Mouse (Mus musculus) erythroblast, adult 5-6 weeks (primary cell): ENCODE results near the gene Grb10. TPM values are rescaled to one million over a fixed set of nuclear protein-coding genes. Genes with fewer than 3 reads are reported as not detected.

Source experiments
- ATAC-seq: replicated peaks from 2 replicates; pipeline ENCODE4 v1.8.0; 2016; ENCODE audit warnings: moderate number of reproducible peaks, mild to moderate bottlenecking, moderate TSS enrichment, inconsistent platforms; ENCODE audit not compliant: poor library complexity, low FRiP score, severe bottlenecking
- total RNA-seq, 2 experiments: library from RNA; stranded (forward) in 1 of 2; stranded (reverse) in 1 of 2; fragments of 150-400 nt in 1 of 2; fragments of 200-764, 138-1000 nt in 1 of 2; gene quantifications; 2 replicates each; pipeline versions ENCODE4 v1.2.3 to v1.2.4; 2015 to 2017; ENCODE audit warnings: low replicate concordance in 2 of 2

The Grb10 gene
- total RNA-seq, 2 experiments from 2014 or later, result 2.1 to 4.3 TPM

GRCm38 (mm10) chr11:11954606-11955005 is 83.9 kb downstream of the Grb10 start:
- ATAC-seq, result no peak

DNA sequence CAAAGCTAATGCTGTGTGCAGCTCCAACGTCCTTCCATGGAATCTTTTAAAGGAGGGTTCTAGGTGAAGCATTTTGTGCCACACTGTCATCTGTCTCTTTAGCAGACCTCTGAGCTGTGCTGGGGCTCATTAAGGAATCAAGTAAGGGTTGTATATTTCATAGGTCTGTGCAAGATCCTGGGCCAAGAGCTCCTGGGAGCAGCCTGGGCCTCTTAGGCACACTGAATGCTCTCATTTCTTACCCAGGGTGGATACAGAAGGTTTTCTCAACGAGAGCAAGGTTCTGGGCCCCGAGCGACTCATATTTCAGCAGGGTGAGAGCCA is 84.4 kb downstream of the Grb10 start:
- no peak for ATAC-seq

DNA sequence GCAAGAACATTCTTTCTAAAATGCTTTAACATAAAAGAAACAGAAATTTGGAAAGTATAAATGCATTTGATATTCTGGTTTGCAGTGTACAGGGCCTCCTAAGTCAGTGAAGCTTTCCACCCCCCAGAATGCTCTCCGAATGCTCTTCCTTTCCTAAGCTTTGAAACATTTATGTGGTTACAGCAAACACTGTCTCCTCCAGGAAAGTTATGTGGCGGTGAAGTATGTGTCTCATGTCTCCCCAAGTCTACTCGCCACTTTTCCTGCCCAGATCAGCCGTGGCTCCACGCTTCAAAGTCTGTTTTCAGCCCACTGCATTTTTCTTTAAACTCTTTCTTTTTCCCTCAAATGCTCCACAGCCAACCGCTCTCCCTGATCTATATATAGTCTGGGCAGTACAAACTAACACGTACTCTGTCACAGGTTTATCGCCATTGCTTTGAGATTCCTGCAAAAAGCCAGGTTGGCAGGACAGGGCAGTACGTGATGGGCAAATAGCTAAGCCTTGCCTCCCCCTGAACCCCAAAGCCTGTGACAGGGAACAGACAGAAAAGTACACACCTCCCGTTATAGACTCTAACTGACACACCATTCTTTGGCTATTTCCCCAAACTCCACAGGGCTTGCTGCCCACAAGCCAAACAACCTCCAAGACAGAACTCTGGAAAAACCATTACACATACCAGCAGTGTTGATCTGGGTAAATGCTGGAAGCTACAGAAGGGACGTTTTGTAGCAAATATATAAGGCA is 84.9 kb downstream of the Grb10 start:
- no peak for ATAC-seq

DNA sequence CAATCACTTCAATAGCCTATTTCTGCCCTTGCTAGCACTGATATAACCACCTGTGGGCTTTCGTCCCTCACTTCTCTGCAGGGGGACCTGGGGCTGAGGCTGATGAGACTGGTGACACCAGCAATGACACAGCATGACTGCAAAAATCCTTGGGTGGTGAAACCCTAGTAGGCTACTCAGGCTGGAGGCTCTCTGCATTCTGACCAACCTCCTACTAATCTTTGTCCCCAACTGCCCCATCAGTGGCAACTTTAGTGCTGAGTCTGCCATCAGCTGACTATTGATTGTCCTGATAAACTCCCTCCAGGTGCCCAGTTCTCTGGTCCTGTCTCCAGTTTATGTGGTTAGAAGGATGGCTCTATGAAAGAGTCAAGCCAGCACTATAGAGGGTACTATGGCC is 85.9 kb downstream of the Grb10 start:
- ATAC-seq, result no peak

DNA sequence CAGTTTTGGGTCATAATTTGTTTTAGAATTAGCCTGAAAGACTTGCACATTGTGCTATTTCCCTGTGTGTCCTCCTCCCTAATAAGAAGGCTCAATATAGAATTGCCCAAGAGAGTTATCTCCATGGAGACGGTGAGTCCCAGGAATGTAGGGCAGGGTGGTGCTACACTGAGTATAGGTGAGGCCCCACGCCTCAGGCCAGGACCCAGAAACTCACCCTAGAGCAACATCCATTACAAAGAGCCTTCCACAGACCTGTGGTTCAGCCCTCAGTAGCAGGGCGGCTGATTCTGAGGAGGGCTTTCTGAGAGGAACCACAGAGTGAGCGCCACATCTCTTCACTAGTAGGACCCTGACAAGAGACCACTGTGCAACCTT is 89.5 kb downstream of the Grb10 start:
- no peak for ATAC-seq

DNA sequence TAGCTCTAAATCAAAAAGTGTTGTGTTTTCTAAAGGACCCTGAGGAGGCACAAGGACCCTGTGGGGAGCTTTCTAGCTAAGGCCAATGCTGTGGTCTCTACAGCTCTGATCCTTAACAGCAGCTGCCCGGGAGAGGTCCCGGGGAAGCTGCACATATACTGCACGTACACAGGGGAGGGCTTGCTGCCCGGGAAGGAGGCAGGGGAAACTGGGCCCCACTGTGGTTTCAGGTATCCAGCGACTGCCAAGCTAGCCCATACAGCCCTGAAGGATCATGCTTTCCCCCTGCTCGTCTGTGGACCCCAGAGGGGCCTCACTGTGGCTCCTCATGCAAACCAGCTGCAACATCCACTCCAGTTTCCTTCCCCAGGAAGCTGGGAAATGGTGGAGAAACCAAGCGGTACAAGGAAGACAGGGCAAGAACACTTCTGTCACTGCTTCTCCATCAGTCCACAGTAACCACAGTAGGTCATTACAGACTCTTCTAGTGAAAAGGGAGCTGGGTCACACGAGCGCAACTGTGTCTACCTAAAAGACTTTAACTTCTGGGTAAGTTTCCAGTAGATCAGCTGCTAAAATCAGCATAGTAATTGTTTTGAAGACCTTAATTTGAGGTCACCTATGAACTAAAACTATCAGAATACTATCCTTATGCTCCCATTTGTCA is 90.0 kb downstream of the Grb10 start:
- no peak for ATAC-seq

DNA sequence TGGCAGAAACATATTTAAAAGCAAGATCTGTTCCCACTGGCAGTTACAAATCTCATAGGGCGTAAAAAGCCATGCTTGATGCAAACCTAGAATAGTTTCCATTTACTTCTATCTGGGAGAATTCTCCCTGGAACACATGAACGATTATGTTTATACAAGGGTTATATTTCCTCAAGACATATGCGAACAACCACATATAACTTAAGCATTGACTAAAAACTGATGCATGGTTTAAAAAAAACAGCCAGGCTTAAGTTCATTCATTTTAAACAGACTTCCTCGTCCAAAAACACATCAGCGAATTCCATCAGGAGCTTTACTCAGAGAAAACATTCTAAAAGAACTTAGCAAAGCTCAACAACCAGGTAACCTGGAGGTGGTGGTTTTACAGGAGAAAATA is 90.6 kb downstream of the Grb10 start:
- no peak for ATAC-seq

DNA sequence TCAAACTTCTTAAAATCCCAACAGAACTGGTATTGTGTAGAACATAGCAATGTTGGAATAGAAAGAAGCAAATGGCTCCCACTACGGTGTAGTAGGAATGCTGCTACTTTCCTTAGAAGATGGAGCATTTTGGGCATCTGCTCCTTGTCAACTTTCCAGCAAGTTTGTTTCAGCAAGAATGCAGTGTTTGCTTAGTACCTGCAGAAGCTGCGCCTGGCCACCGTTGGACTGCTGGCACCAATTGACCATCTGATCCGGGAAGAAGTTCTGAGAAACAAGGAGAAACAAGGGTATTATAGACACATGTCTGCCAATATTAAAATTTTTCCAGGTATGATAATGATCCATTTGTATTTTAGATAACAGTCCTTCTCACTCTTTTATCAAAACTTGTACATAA is 92.7 kb downstream of the Grb10 start:
- no peak for ATAC-seq

- no peak for ATAC-seq
These were observed 93.7 kb downstream of the Grb10 start for GRCm38 (mm10) chr11:11944814-11945213.

DNA sequence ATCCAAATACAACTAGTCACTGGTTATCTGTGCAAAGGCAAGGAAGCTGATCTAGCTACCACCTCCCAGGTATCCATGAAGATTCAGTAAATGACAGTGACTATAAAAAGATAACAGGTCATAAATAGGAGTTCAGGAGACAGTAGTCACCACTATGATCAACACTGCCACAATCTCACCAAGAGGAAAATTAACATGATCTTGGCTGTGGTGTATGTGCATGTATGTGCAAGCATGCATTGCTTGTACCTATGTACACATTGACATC is 94.5 kb downstream of the Grb10 start:
- ATAC-seq, result no peak

- ATAC-seq, result no peak
These were observed 95.0 kb downstream of the Grb10 start for GRCm38 (mm10) chr11:11943240-11944081.

- ATAC-seq, result no peak
These were observed 95.9 kb downstream of the Grb10 start for GRCm38 (mm10) chr11:11942320-11943217.

GRCm38 (mm10) chr11:11940833-11941681 is 97.4 kb downstream of the Grb10 start:
- no peak for ATAC-seq

- ATAC-seq, result no peak
These were observed 98.9 kb downstream of the Grb10 start for GRCm38 (mm10) chr11:11939611-11940010.

- ATAC-seq, result no peak
These were observed 99.9 kb downstream of the Grb10 start for GRCm38 (mm10) chr11:11938591-11938990.

GRCm38 (mm10) chr11:11937340-11938030 is 101.0 kb downstream of the Grb10 start:
- ATAC-seq, result no peak

GRCm38 (mm10) chr11:11934808-11935207 is 103.7 kb downstream of the Grb10 start:
- no peak for ATAC-seq

- no peak for ATAC-seq
These were observed 106.2 kb downstream of the Grb10 start for GRCm38 (mm10) chr11:11932102-11932789.
